Mouse (Mus musculus): ENCODE data around the gene Fblim1.

GRCm38 (mm10) chr4:141631250-141631649, 25.4 kb upstream of the Fblim1 start:
- TF ChIP-seq CTCF (IDR thresholded peaks at IDR 0.05; ENCODE audit: low read depth) = no peak
- TF ChIP-seq EP300 (IDR thresholded peaks at IDR 0.05; ENCODE audit: low read depth) = no peak

Measured in liver, postnatal 0 days (tissue).